Mouse (Mus musculus): Measurements from ENCODE around the gene Rheb. TPM values are rescaled to one million over a fixed set of nuclear protein-coding genes. Genes with fewer than 3 reads are reported as not detected.
A peak's percentile ranks its signal among the peaks of the same experiment; 100 is the strongest.
"Not testable (repeated sequence)": the region's sequence is repeated elsewhere in the genome, so short reads cannot be mapped to it uniquely, and the experiment has no call there.

Gene Rheb
- polyA plus RNA-seq, 1 experiment from 2014 or later: 200 TPM

GRCm38 (mm10) chr5:24869796-24870289 is 27.4 kb upstream of the Rheb start:
- H3K9me3 ChIP-seq (replicated peaks): no peaks in the 10 kb centered on the region
- H3K27me3 ChIP-seq: no peaks in the 10 kb centered on the region
- WGBS: 74% methylated on average over 11 of the region's 11 CpGs
- no peak overlapping the region for H3K4me2 ChIP-seq (replicated peaks)
- ATAC-seq (ENCODE audit: insufficient number of reproducible peaks, low FRiP score, low TSS enrichment, low read depth): no peak
- H3K27ac ChIP-seq (replicated peaks): no peak overlapping the region
- no peak overlapping the region for H3K4me3 ChIP-seq (replicated peaks)
- no peak overlapping the region for H3K9ac ChIP-seq
- peaks cover 20% of the 10 kb centered on the region; the same call in 1 of the 2 replicates for H3K36me3 ChIP-seq
- no peaks in the 10 kb centered on the region for H3K4me1 ChIP-seq

- WGBS: 82% methylated on average over 12 of the region's 12 CpGs
- Histone ChIP-seq H3K4me1 (no peaks in the 10 kb centered on the region), H3K36me3 (peaks cover 24% of the 10 kb centered on the region; the same call in 1 of the 2 replicates), H3K27ac (replicated peaks) (no peak overlapping the region), H3K4me2 (replicated peaks) (no peak overlapping the region), H3K4me3 (replicated peaks) (no peak overlapping the region), H3K9ac (no peak overlapping the region), H3K9me3 (replicated peaks) (no peaks in the 10 kb centered on the region), H3K27me3 (no peaks in the 10 kb centered on the region)
- ATAC-seq (ENCODE audit: insufficient number of reproducible peaks, low FRiP score, low TSS enrichment, low read depth): no peak
These were observed 21.4 kb upstream of the Rheb start for GRCm38 (mm10) chr5:24863804-24864203.

GRCm38 (mm10) chr5:24861449-24861930 is 19.1 kb upstream of the Rheb start:
- ATAC-seq (ENCODE audit: insufficient number of reproducible peaks, low FRiP score, low TSS enrichment, low read depth): no peak
- no peak overlapping the region for H3K9ac ChIP-seq
- 89% methylated on average over 9 of the region's 9 CpGs for WGBS
- H3K4me3 ChIP-seq (replicated peaks): no peak overlapping the region
- H3K27me3 ChIP-seq: no peaks in the 10 kb centered on the region
- no peak overlapping the region for H3K4me2 ChIP-seq (replicated peaks)
- H3K9me3 ChIP-seq (replicated peaks): no peaks in the 10 kb centered on the region
- peaks cover 12% of the 10 kb centered on the region; the same call in 1 of the 2 replicates for H3K36me3 ChIP-seq
- H3K4me1 ChIP-seq: no peaks in the 10 kb centered on the region
- no peak overlapping the region for H3K27ac ChIP-seq (replicated peaks)

- WGBS: 75% methylated on average over 13 of the region's 13 CpGs
- ATAC-seq (ENCODE audit: insufficient number of reproducible peaks, low FRiP score, low TSS enrichment, low read depth): no peak
- H3K9me3 ChIP-seq (replicated peaks): no peaks in the 10 kb centered on the region
- H3K27me3 ChIP-seq: no peaks in the 10 kb centered on the region
- H3K36me3 ChIP-seq: peaks cover 5% of the 10 kb centered on the region; the same call in 1 of the 2 replicates
- H3K27ac ChIP-seq (replicated peaks): no peak overlapping the region
- H3K9ac ChIP-seq: no peak overlapping the region
- H3K4me1 ChIP-seq: no peaks in the 10 kb centered on the region
- no peak overlapping the region for H3K4me2 ChIP-seq (replicated peaks)
- no peak overlapping the region for H3K4me3 ChIP-seq (replicated peaks)
These were observed 18.4 kb upstream of the Rheb start for GRCm38 (mm10) chr5:24860635-24861448.

- Histone ChIP-seq H3K4me3 (replicated peaks) (no peak overlapping the region), H3K4me1 (no peaks in the 10 kb centered on the region), H3K9me3 (replicated peaks) (no peaks in the 10 kb centered on the region), H3K27ac (replicated peaks) (no peak overlapping the region), H3K9ac (no peak overlapping the region), H3K27me3 (no peaks in the 10 kb centered on the region), H3K36me3 (peaks cover 4% of the 10 kb centered on the region; the same call in 1 of the 2 replicates), H3K4me2 (replicated peaks) (no peak overlapping the region)
- WGBS: 72% methylated on average over 3 of the region's 3 CpGs
- no peak for ATAC-seq (ENCODE audit: insufficient number of reproducible peaks, low FRiP score, low TSS enrichment, low read depth)
These were observed 17.5 kb upstream of the Rheb start for GRCm38 (mm10) chr5:24859771-24860540.

- no peaks in the 10 kb centered on the region for H3K36me3 ChIP-seq
- no peak overlapping the region for H3K4me3 ChIP-seq (replicated peaks)
- H3K4me2 ChIP-seq (replicated peaks): no peak overlapping the region
- WGBS: 64% methylated on average over 3 of the region's 3 CpGs
- ATAC-seq (ENCODE audit: insufficient number of reproducible peaks, low FRiP score, low TSS enrichment, low read depth): no peak
- no peak overlapping the region for H3K9ac ChIP-seq
- no peaks in the 10 kb centered on the region for H3K27me3 ChIP-seq
- H3K4me1 ChIP-seq: no peaks in the 10 kb centered on the region
- H3K27ac ChIP-seq (replicated peaks): no peak overlapping the region
- no peaks in the 10 kb centered on the region for H3K9me3 ChIP-seq (replicated peaks)
These were observed 12.6 kb upstream of the Rheb start for GRCm38 (mm10) chr5:24854827-24855600.

GRCm38 (mm10) chr5:24854256-24854655 is 11.8 kb upstream of the Rheb start:
- Histone ChIP-seq H3K36me3 (no peaks in the 10 kb centered on the region), H3K9ac (no peak overlapping the region), H3K9me3 (replicated peaks) (no peaks in the 10 kb centered on the region), H3K4me2 (replicated peaks) (no peak overlapping the region), H3K4me1 (no peaks in the 10 kb centered on the region), H3K27ac (replicated peaks) (no peak overlapping the region), H3K4me3 (replicated peaks) (no peak overlapping the region), H3K27me3 (no peaks in the 10 kb centered on the region)
- 87% methylated on average over 3 of the region's 3 CpGs for WGBS
- no peak for ATAC-seq (ENCODE audit: insufficient number of reproducible peaks, low FRiP score, low TSS enrichment, low read depth)

- not testable (repeated sequence) for H3K27ac ChIP-seq (replicated peaks); H3K27me3 ChIP-seq; H3K9ac ChIP-seq; H3K4me3 ChIP-seq (replicated peaks); ATAC-seq (ENCODE audit: insufficient number of reproducible peaks, low FRiP score, low TSS enrichment, low read depth); H3K4me1 ChIP-seq; H3K36me3 ChIP-seq; H3K9me3 ChIP-seq (replicated peaks); H3K4me2 ChIP-seq (replicated peaks)
- WGBS: 86% methylated on average over 14 of the region's 14 CpGs
These were observed 5.8 kb upstream of the Rheb start for GRCm38 (mm10) chr5:24848261-24848660.

- no peak overlapping the region for H3K4me3 ChIP-seq (replicated peaks)
- H3K27me3 ChIP-seq: no peaks in the 10 kb centered on the region
- no peak for ATAC-seq (ENCODE audit: insufficient number of reproducible peaks, low FRiP score, low TSS enrichment, low read depth)
- no peak overlapping the region for H3K9ac ChIP-seq
- H3K27ac ChIP-seq (replicated peaks): peak overlapping the region; percentile 99; the same call in 1 of the 2 replicates
- H3K4me1 ChIP-seq: peaks cover 21% of the 10 kb centered on the region
- no peak overlapping the region for H3K4me2 ChIP-seq (replicated peaks)
- H3K36me3 ChIP-seq: no peaks in the 10 kb centered on the region
- WGBS: 69% methylated on average over 5 of the region's 5 CpGs
- H3K9me3 ChIP-seq (replicated peaks): no peaks in the 10 kb centered on the region
These were observed 1.4 kb upstream of the Rheb start for GRCm38 (mm10) chr5:24843841-24844240.

- no peaks in the 10 kb centered on the region for H3K36me3 ChIP-seq
- H3K4me3 ChIP-seq (replicated peaks): peak overlapping the region; percentile 84
- ATAC-seq (ENCODE audit: insufficient number of reproducible peaks, low FRiP score, low TSS enrichment, low read depth): peak; percentile 6; the same call in 1 of the 2 replicates
- no peaks in the 10 kb centered on the region for H3K9me3 ChIP-seq (replicated peaks)
- under 1% methylated on average over 21 of the region's 21 CpGs for WGBS
- H3K9ac ChIP-seq: peak overlapping the region; percentile 59
- no peaks in the 10 kb centered on the region for H3K27me3 ChIP-seq
- peak overlapping the region; percentile 99 for H3K27ac ChIP-seq (replicated peaks)
- peak overlapping the region; percentile 86 for H3K4me2 ChIP-seq (replicated peaks)
- peaks cover 21% of the 10 kb centered on the region for H3K4me1 ChIP-seq
These were observed 665 bp upstream of the Rheb start for GRCm38 (mm10) chr5:24843103-24843475.

Data from embryonic facial prominence, embryonic 15.5 days (tissue).